Mouse (Mus musculus) neural tube, embryonic 14.5 days (tissue): ENCODE measurements around the gene Ice2. TPM values are rescaled to one million over a fixed set of nuclear protein-coding genes. Genes with fewer than 3 reads are reported as not detected.
A peak's percentile ranks its signal among the peaks of the same experiment; 100 is the strongest.

Experiments
- ATAC-seq: fragments of 200-750 bp; cut with Nextera tagmentation; 2 replicates; pipeline ENCODE4 v1.8.0; 2017; ENCODE audit warnings: low read depth, mild to moderate bottlenecking, moderate TSS enrichment, moderate library complexity
- H3K27ac ChIP-seq: fragments of 300-500 bp; sonication (generic); 2 replicates; pipeline ENCODE4 v1.5.1; 2014; ENCODE audit warnings: low read depth, mild to moderate bottlenecking, control low read depth, low read length, moderate library complexity, mixed read lengths
- H3K27me3 ChIP-seq: fragments of 300-500 bp; sonication (generic); 2 replicates; pipeline ENCODE4 v1.6.1; 2014; ENCODE audit warnings: low read length; ENCODE audit not compliant: control insufficient read depth, insufficient read depth
- H3K36me3 ChIP-seq: fragments of 300-500 bp; sonication (generic); 2 replicates; pipeline ENCODE4 v1.6.1; 2014; ENCODE audit warnings: low read length, mixed read lengths; ENCODE audit not compliant: control insufficient read depth, insufficient read depth
- H3K4me1 ChIP-seq: fragments of 300-500 bp; sonication (generic); 2 replicates; pipeline ENCODE4 v1.6.1; 2014; ENCODE audit warnings: low read length; ENCODE audit not compliant: control insufficient read depth, insufficient read depth
- H3K4me2 ChIP-seq: fragments of 300-500 bp; sonication (generic); 2 replicates; pipeline ENCODE4 v1.6.1; 2014; ENCODE audit warnings: mild to moderate bottlenecking, low read depth, low read length, control low read depth
- H3K4me3 ChIP-seq: fragments of 300-500 bp; sonication (generic); 2 replicates; pipeline ENCODE4 v1.5.1; 2014; ENCODE audit warnings: low read depth, low read length, control low read depth, mixed read lengths
- H3K9ac ChIP-seq: fragments of 300-500 bp; sonication (generic); replicated peaks from 2 replicates; pipeline ENCODE4 v1.6.1; 2014; ENCODE audit warnings: low read depth, mild to moderate bottlenecking, control low read depth, low read length, mixed read lengths
- H3K9me3 ChIP-seq: fragments of 300-500 bp; sonication (generic); 2 replicates; pipeline ENCODE4 v1.6.1; 2016; ENCODE audit warnings: low read length; ENCODE audit not compliant: control insufficient read depth
- WGBS: fragments of 180-500 bp; shearing (Covaris S2); extraction: QIAGEN DNeasy Blood & Tissue Kit; methylation state at CpG from one replicate; pipeline ENCODE4 v1.1.7; 2014; 5-methylcytosine and 5-hydroxymethylcytosine counted together
- polyA plus RNA-seq: library from polyadenylated mRNA; unstranded; fragments of >200 nt; fragmentation: Nextera tagmentation; extraction: Ambion mirVana; gene quantifications from 2 replicates; pipeline ENCODE4 v1.2.1, GENCODE M21; 2014

Gene Ice2
- polyA plus RNA-seq, result 11.4 and 12.3 TPM in 2 replicates

DNA sequence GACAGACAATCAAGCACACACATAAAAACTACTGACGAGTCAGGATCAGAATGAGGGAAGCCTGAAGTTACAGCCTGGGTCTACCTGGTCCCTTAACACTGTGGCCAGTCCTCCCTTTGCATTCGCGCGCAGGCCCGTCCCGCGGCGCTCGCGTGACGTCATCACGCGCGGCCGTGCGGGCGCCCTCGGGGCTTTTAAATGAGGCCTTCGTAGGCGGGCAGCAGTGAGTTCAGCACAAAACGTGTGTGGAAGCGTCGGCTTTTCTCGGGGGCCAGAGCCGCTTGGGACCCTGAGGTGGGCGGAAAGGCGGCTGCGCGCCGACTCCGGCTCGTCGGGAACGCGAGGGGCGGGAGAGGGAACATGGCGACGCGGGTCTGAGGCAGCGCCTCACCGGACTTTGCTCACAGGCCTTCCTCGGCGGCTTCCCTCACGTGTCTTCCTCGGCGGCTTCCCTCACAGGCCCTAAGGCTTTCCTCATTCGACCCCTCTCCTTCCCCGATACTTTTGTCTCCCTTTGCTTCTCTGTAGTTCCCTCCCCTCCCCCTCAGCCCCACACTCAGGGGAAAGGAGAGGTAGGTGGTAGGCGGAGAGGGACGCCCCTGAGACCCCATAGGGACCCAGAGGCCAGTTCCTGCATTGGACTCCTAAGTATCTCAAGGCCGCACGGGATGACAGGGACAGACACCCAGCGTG is at the start of gene Ice2:
TSS of gene Ice2 (plus strand) at position 147 of the 693 bp plus-strand sequence.
- Histone ChIP-seq H3K4me3 (peak within 1 kb of the TSS; percentile 53), H3K36me3 (no peaks in the 10 kb centered on the region), H3K4me2 (peak within 1 kb of the TSS; percentile 63), H3K9me3 (no peaks in the 10 kb centered on the region), H3K9ac (peak within 1 kb of the TSS; percentile 78), H3K27ac (peak within 1 kb of the TSS; percentile 85), H3K4me1 (peaks cover 6% of the 10 kb centered on the region; the same call in 1 of the 2 replicates), H3K27me3 (no peaks in the 10 kb centered on the region)
- under 1% methylated on average over 41 of the region's 53 CpGs for WGBS
- peak; percentile 97 for ATAC-seq

- H3K9me3 ChIP-seq, result no peaks in the 10 kb centered on the region
- H3K4me2 ChIP-seq, result no peak overlapping the region
- WGBS, result 85% methylated on average over 2 of the region's 2 CpGs
- no peaks in the 10 kb centered on the region for H3K36me3 ChIP-seq
- peaks cover 6% of the 10 kb centered on the region; the same call in 1 of the 2 replicates for H3K4me1 ChIP-seq
- no peaks in the 10 kb centered on the region for H3K27me3 ChIP-seq
- H3K4me3 ChIP-seq, result no peak overlapping the region
- no peak overlapping the region for H3K27ac ChIP-seq
- no peak for ATAC-seq
- H3K9ac ChIP-seq, result no peak overlapping the region
Observed at GRCm38 (mm10) chr9:69349537-69349936, 48.2 kb upstream of the Ice2 start.

DNA sequence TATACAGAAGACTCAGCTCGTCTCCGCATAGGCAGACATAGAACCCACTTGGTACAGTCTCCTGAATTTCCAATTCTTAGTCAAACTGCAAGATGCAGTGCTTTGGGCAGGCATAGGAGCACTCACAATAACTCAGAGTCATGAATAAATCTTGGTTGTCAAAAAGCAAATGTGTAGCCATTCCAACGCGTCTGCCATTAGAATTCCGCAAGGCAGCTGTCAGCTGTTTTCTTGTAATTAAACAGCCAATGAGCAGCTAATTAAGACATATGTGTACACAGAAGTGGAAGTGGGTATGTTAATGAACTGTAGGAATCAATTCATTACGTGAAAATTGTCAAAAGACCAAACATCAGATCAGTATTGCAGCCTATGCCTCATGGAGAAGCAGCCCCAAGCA is 43.5 kb upstream of the Ice2 start:
- Histone ChIP-seq H3K9me3 (no peaks in the 10 kb centered on the region), H3K4me2 (no peak overlapping the region), H3K36me3 (no peaks in the 10 kb centered on the region), H3K4me1 (peaks cover 4% of the 10 kb centered on the region; the same call in 1 of the 2 replicates), H3K27me3 (no peaks in the 10 kb centered on the region), H3K9ac (no peak overlapping the region), H3K27ac (no peak overlapping the region), H3K4me3 (no peak overlapping the region)
- 63% methylated on average over 6 of the region's 6 CpGs for WGBS
- ATAC-seq, result no peak; the same call in 1 of the 2 replicates

- H3K27ac ChIP-seq, result no peak overlapping the region
- H3K9ac ChIP-seq, result no peak overlapping the region
- H3K4me2 ChIP-seq, result no peak overlapping the region
- no peaks in the 10 kb centered on the region for H3K27me3 ChIP-seq
- no peaks in the 10 kb centered on the region for H3K9me3 ChIP-seq
- H3K4me3 ChIP-seq, result no peak overlapping the region
- H3K36me3 ChIP-seq, result no peaks in the 10 kb centered on the region
- H3K4me1 ChIP-seq, result peaks cover 4% of the 10 kb centered on the region; the same call in 1 of the 2 replicates
- no peak for ATAC-seq
- WGBS, result 29% methylated on average over 3 of the region's 3 CpGs
Observed at GRCm38 (mm10) chr9:69357834-69358233, 39.9 kb upstream of the Ice2 start.

DNA sequence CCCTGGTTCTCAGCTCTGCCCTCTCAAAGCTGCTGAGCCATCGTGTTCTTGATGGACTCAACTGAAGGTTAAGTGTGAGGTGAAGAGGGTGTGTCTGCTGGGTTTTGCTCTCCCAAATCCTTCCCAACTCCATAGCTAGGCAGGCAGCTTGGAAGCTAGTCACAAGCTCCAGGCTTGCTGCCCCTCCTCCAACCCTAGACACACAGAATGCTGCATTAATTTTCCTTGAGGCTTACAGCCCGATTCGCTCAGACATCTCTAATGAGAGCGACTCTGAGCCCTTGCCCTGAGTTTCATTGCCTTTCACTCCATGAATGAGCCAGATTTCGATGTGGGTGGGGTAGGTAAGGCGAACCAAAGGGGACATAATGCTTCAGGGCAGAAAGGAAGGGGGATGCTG is 38.9 kb upstream of the Ice2 start:
- 55% methylated on average over 6 of the region's 6 CpGs for WGBS
- H3K27ac ChIP-seq, result no peak overlapping the region

DNA sequence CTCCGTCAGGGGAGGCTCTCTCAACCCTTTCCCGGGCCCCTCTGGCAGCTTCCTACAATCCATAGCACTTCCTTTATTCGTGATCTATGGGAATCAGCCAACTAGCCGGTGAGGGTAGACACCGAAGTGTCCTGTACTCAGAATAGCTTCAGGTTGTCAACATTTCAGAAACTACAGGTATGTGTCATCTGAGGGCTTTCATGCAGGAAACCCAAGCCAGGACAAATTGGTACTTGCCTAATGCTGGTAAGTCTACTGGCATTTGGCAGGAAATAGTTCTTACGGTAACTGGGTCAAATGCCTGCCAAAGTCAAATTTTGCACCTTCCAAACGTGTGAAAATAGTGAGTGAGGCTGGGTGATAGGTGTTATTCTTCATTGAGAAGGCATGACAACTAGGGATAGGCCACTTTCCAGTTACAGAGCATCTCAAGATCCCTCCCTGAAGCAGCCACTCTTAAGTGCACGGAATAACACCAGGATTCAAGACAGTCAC is 35.7 kb upstream of the Ice2 start:
- H3K27ac ChIP-seq, result no peak overlapping the region
- ATAC-seq, result no peak
- no peak overlapping the region for H3K4me3 ChIP-seq
- peaks cover 4% of the 10 kb centered on the region; the same call in 1 of the 2 replicates for H3K4me1 ChIP-seq
- no peaks in the 10 kb centered on the region for H3K27me3 ChIP-seq
- no peaks in the 10 kb centered on the region for H3K36me3 ChIP-seq
- no peak overlapping the region for H3K9ac ChIP-seq
- H3K9me3 ChIP-seq, result no peaks in the 10 kb centered on the region
- WGBS, result 90% methylated on average over 8 of the region's 8 CpGs
- no peak overlapping the region for H3K4me2 ChIP-seq

More for the DNA sequence above, 38.9 kb upstream of the Ice2 start:
- Histone ChIP-seq H3K27me3 (no peaks in the 10 kb centered on the region), H3K36me3 (no peaks in the 10 kb centered on the region), H3K9ac (no peak overlapping the region), H3K4me2 (no peak overlapping the region), H3K4me1 (peaks cover 4% of the 10 kb centered on the region; the same call in 1 of the 2 replicates), H3K4me3 (no peak overlapping the region), H3K9me3 (no peaks in the 10 kb centered on the region)
- ATAC-seq, result no peak

DNA sequence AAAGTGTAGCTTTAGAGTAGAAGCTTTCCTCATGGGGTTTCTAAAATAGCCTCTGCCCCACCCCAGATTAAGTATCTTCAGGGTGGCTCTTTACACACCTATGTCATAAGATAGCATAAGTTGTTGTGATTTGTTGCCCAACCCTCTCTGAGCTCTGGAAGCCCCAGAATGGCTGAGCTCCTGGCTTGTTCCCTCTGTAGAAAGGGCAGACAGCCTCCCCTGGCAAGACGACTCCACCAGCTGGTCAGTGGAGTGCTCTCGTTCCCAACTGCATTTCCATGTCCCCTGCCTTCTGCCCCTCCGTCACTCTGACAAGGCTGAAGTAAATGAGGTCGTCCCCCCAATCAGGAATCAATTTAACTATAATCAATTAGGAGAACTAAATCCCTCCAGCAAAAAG is 34.9 kb upstream of the Ice2 start:
- H3K27me3 ChIP-seq, result no peaks in the 10 kb centered on the region
- peaks cover 4% of the 10 kb centered on the region; the same call in 1 of the 2 replicates for H3K4me1 ChIP-seq
- WGBS, result 38% methylated on average over 4 of the region's 4 CpGs
- H3K36me3 ChIP-seq, result no peaks in the 10 kb centered on the region
- no peak for ATAC-seq
- no peak overlapping the region for H3K4me3 ChIP-seq
- H3K27ac ChIP-seq, result no peak overlapping the region
- no peak overlapping the region for H3K4me2 ChIP-seq
- no peaks in the 10 kb centered on the region for H3K9me3 ChIP-seq
- no peak overlapping the region for H3K9ac ChIP-seq

- Histone ChIP-seq H3K9ac (no peak overlapping the region), H3K27me3 (no peaks in the 10 kb centered on the region), H3K36me3 (no peaks in the 10 kb centered on the region), H3K27ac (no peak overlapping the region), H3K4me3 (no peak overlapping the region), H3K9me3 (no peaks in the 10 kb centered on the region), H3K4me2 (no peak overlapping the region), H3K4me1 (no peaks in the 10 kb centered on the region; the same call in 1 of the 2 replicates)
- 65% methylated on average over 16 of the region's 16 CpGs for WGBS
- ATAC-seq, result no peak
Observed at GRCm38 (mm10) chr9:69364117-69364516, 33.6 kb upstream of the Ice2 start.

- ATAC-seq, result no peak
- WGBS, result 66% methylated on average over 4 of the region's 4 CpGs
- H3K9me3 ChIP-seq, result no peaks in the 10 kb centered on the region
- H3K27me3 ChIP-seq, result no peaks in the 10 kb centered on the region
- H3K9ac ChIP-seq, result no peak overlapping the region
- H3K27ac ChIP-seq, result no peak overlapping the region
- no peak overlapping the region for H3K4me3 ChIP-seq
- H3K36me3 ChIP-seq, result no peaks in the 10 kb centered on the region
- H3K4me1 ChIP-seq, result no peaks in the 10 kb centered on the region
- no peak overlapping the region for H3K4me2 ChIP-seq
Observed at GRCm38 (mm10) chr9:69367055-69367454, 30.7 kb upstream of the Ice2 start.
